11 mouse cellular contexts compared by ENCODE assay signal in genomic region chr14:25562447-25562846, GRCm38 (mm10).
DNase-seq lines count a peak whose midpoint lies in the region; ATAC-seq and TF ChIP-seq lines count a peak whose summit lies in the region.
"Had no signal": no experiment of that assay in that cellular context is flagged by ENCODE, and none has a peak within 500 bp of the region (broad histone marks: within the 10 kb centered on the region; RNA-seq: fewer than 3 reads in every experiment).

No protein-coding gene starts in this region.

- H3K9me3 ChIP-seq in kidney, embryonic 16.5 days (ENCODE audit: low read length): no peaks in the 10 kb centered on the region
- no peaks in the 10 kb centered on the region for H3K9me3 ChIP-seq in heart, embryonic 15.5 days (replicated peaks)
- no peaks in the 10 kb centered on the region for H3K9me3 ChIP-seq in limb, embryonic 10.5 days (replicated peaks)

- peaks cover 3% of the 10 kb centered on the region; the same call in 1 of the 2 replicates for H3K36me3 ChIP-seq in kidney, embryonic 16.5 days (ENCODE audit: insufficient read depth, low read length)
- H3K36me3 ChIP-seq in heart, embryonic 15.5 days: peaks cover 5% of the 10 kb centered on the region; the same call in 1 of the 2 replicates
- H3K36me3 ChIP-seq in limb, embryonic 10.5 days: peaks cover 65% of the 10 kb centered on the region

- intact Hi-C loops in gastrocnemius, adult 2 months (cut with DNase I): loop anchor here (5.0 to 10.0 kb wide), 4 partner anchors 35 to 1068 kb away; no protein-coding TSS in a partner anchor
- intact Hi-C loops in gastrocnemius, postnatal 14 days (cut with DNase I; ENCODE audit: low total_unique reads): loop anchor here (2.0 to 5.0 kb wide), 2 partner anchors 22 to 90 kb away; no protein-coding TSS in a partner anchor

- H3K4me1 ChIP-seq in kidney, embryonic 16.5 days (ENCODE audit: insufficient read depth, low read length): peaks cover 58% of the 10 kb centered on the region
- peaks cover 77% of the 10 kb centered on the region for H3K4me1 ChIP-seq in heart, embryonic 15.5 days (replicated peaks)
- H3K4me1 ChIP-seq in limb, embryonic 10.5 days: peaks cover 89% of the 10 kb centered on the region

- 68% methylated on average over 4 of the region's 4 CpGs for WGBS in kidney, embryonic 16.5 days
- 51% methylated on average over 4 of the region's 4 CpGs for WGBS in heart, embryonic 15.5 days
- WGBS in limb, embryonic 10.5 days: 85% methylated on average over 4 of the region's 4 CpGs

- no peak for TF ChIP-seq CTCF in gastrocnemius, adult 2 months (IDR thresholded peaks at IDR 0.05)

- no peak overlapping the region for H3K4me2 ChIP-seq in kidney, embryonic 16.5 days (replicated peaks; ENCODE audit: low read depth, low read length)
- H3K4me2 ChIP-seq in heart, embryonic 15.5 days: no peak overlapping the region

- H3K27ac ChIP-seq in gastrocnemius, adult 2 months: peak overlapping the region; percentile 16
- H3K27ac ChIP-seq in kidney, embryonic 16.5 days (ENCODE audit: low read length): peak overlapping the region; percentile 35; the same call in 1 of the 2 replicates
- peak overlapping the region; percentile 68 for H3K27ac ChIP-seq in heart, embryonic 15.5 days
- H3K27ac ChIP-seq in limb, embryonic 10.5 days: peak overlapping the region; percentile 64

- no peak overlapping the region for H3K4me3 ChIP-seq in gastrocnemius, adult 2 months
- no peak overlapping the region for H3K4me3 ChIP-seq in kidney, embryonic 16.5 days (ENCODE audit: low read length)
- H3K4me3 ChIP-seq in heart, embryonic 15.5 days: no peak overlapping the region
- H3K4me3 ChIP-seq in limb, embryonic 10.5 days: no peak overlapping the region

- peak; percentile 51 for DNase-seq in gastrocnemius, adult 2 months
- no peak for DNase-seq in gastrocnemius, postnatal 14 days
- DNase-seq in kidney, adult 9 months: no peak
- DNase-seq in limb, embryonic 10.5 days (ENCODE audit: low spot score): no peak
- no peak for DNase-seq in spleen, adult 12 weeks (ENCODE audit: low spot score)
- DNase-seq: lung, adult 2 months; right cerebral cortex, adult 18-20 months; thymus, postnatal 25 days had no signal

- no peak for ATAC-seq in kidney, embryonic 16.5 days (ENCODE audit: low FRiP score, low TSS enrichment)
- no peak for ATAC-seq in heart, embryonic 15.5 days (replicated peaks; ENCODE audit: insufficient number of reproducible peaks, insufficient read depth, low FRiP score, low read depth)
- ATAC-seq: inflammation-experienced regulatory T-cells, adult 6 months had no signal

- H3K9ac ChIP-seq in kidney, embryonic 16.5 days (replicated peaks; ENCODE audit: low read length): no peak overlapping the region
- H3K9ac ChIP-seq in heart, embryonic 15.5 days: no peak overlapping the region

- no peaks in the 10 kb centered on the region for H3K27me3 ChIP-seq in kidney, embryonic 16.5 days (ENCODE audit: insufficient read depth, low read length)
- no peaks in the 10 kb centered on the region for H3K27me3 ChIP-seq in heart, embryonic 15.5 days
- no peaks in the 10 kb centered on the region for H3K27me3 ChIP-seq in limb, embryonic 10.5 days (ENCODE audit: low read depth, poor library complexity, severe bottlenecking)

Comparison
In these comparisons a context has a peak if more than half of its experiments do, and no peak if none do; other contexts are left out.
1. H3K27ac ChIP-seq: peak in every context shown above with its lines; median percentile 68 in heart, embryonic 15.5 days; 64 in limb, embryonic 10.5 days; 35 in kidney, embryonic 16.5 days; 16 in gastrocnemius, adult 2 months.